Mouse (Mus musculus) limb, embryonic 14.5 days (tissue): ENCODE measurements around the gene Klk1. TPM values are rescaled to one million over a fixed set of nuclear protein-coding genes. Genes with fewer than 3 reads are reported as not detected.

Source experiments
- ATAC-seq: fragments of 200-750 bp; cut with Nextera tagmentation; 2 replicates; pipeline ENCODE4 v1.8.0; 2017; ENCODE audit warnings: low read depth, moderate number of reproducible peaks, moderate TSS enrichment; ENCODE audit not compliant: low FRiP score
- DNase-seq: peaks from one replicate; pipeline ENCODE4 v3.0.0-alpha.2; 2015; ENCODE audit warnings: low spot score
- H3K27ac ChIP-seq: fragments of 300-500 bp; sonication (generic); replicated peaks from 2 replicates; pipeline ENCODE4 v1.5.1; 2014; ENCODE audit warnings: low read depth, mild to moderate bottlenecking, low read length, moderate library complexity, mixed read lengths
- H3K27me3 ChIP-seq: fragments of 300-500 bp; sonication (generic); 2 replicates; pipeline ENCODE4 v1.6.1; 2014; ENCODE audit warnings: low read length, mixed read lengths; ENCODE audit not compliant: control insufficient read depth, insufficient read depth
- H3K36me3 ChIP-seq: fragments of 300-500 bp; sonication (generic); 2 replicates; pipeline ENCODE4 v1.6.1; 2014; ENCODE audit warnings: mild to moderate bottlenecking, low read length, moderate library complexity, mixed read lengths; ENCODE audit not compliant: control insufficient read depth, insufficient read depth
- H3K4me1 ChIP-seq: fragments of 300-500 bp; sonication (generic); 2 replicates; pipeline ENCODE4 v1.6.1; 2014; ENCODE audit warnings: antibody characterized with exemption, low read length, mixed read lengths; ENCODE audit not compliant: control insufficient read depth, insufficient read depth
- H3K4me2 ChIP-seq: fragments of 300-500 bp; sonication (generic); replicated peaks from 2 replicates; pipeline ENCODE4 v1.6.1; 2014; ENCODE audit warnings: low read depth, mild to moderate bottlenecking, low read length, moderate library complexity; ENCODE audit not compliant: severe bottlenecking
- H3K4me3 ChIP-seq: fragments of 300-500 bp; sonication (generic); replicated peaks from 2 replicates; pipeline ENCODE4 v1.5.1; 2014; ENCODE audit warnings: low read length
- H3K9ac ChIP-seq: fragments of 300-500 bp; sonication (generic); 2 replicates; pipeline ENCODE4 v1.6.1; 2014; ENCODE audit warnings: mild to moderate bottlenecking, low read depth, low read length, moderate library complexity; ENCODE audit not compliant: severe bottlenecking
- H3K9me3 ChIP-seq: fragments of 300-500 bp; sonication (generic); 2 replicates; pipeline ENCODE4 v1.6.1; 2016; ENCODE audit warnings: low read length; ENCODE audit not compliant: control insufficient read depth
- POLR2A ChIP-seq: fragments of 200-500 bp; IDR thresholded peaks from 2 replicates; pipeline ENCODE4 v1.8.0; 2012; ENCODE audit warnings: inconsistent platforms, mild to moderate bottlenecking, moderate library complexity, borderline replicate concordance; ENCODE audit not compliant: insufficient read depth, insufficient read length; ENCODE audit errors: extremely low read depth
- WGBS: fragments of 180-500 bp; shearing (Covaris S2); extraction: QIAGEN DNeasy Blood & Tissue Kit; methylation state at CpG from one replicate; pipeline ENCODE4 v1.1.7; 2014; 5-methylcytosine and 5-hydroxymethylcytosine counted together
- polyA plus RNA-seq, 2 experiments: library from polyadenylated mRNA; depleted of rRNA in 1 of 2; stranded (reverse) in 1 of 2; unstranded in 1 of 2; fragments of >200 nt; fragmentation: Nextera tagmentation in 1 of 2; extraction: Ambion mirVana in 1 of 2; gene quantifications; 2 replicates each; pipeline versions ENCODE4 v1.2.1 to v1.2.3; 2012 to 2014

The Klk1 gene
- polyA plus RNA-seq, 2 experiments, result not detected

- Histone ChIP-seq H3K36me3 (no peaks in the 10 kb centered on the region), H3K27ac (no peak overlapping the region), H3K4me3 (no peak overlapping the region), H3K27me3 (peaks cover 3% of the 10 kb centered on the region; the same call in 1 of the 2 replicates), H3K9me3 (no peaks in the 10 kb centered on the region), H3K9ac (no peak overlapping the region), H3K4me1 (no peaks in the 10 kb centered on the region), H3K4me2 (no peak overlapping the region)
- DNase-seq (no peak), ATAC-seq (no peak)
- 77% methylated on average over 10 of the region's 10 CpGs for WGBS
- no peak for TF ChIP-seq POLR2A
Observed at GRCm38 (mm10) chr7:44276461-44277249, 51.5 kb downstream of the Klk1 start.

- 43% methylated on average over 2 of the region's 2 CpGs for WGBS
Observed at GRCm38 (mm10) chr7:44277250-44277622, 52.1 kb downstream of the Klk1 start.

More at GRCm38 (mm10) chr7:44277250-44277622, 52.1 kb downstream of the Klk1 start:
- no peak overlapping the region for H3K9ac ChIP-seq
- TF ChIP-seq POLR2A, result no peak
- H3K4me3 ChIP-seq, result no peak overlapping the region
- peaks cover 3% of the 10 kb centered on the region; the same call in 1 of the 2 replicates for H3K27me3 ChIP-seq
- H3K36me3 ChIP-seq, result no peaks in the 10 kb centered on the region
- H3K27ac ChIP-seq, result no peak overlapping the region
- DNase-seq (no peak), ATAC-seq (no peak)
- H3K9me3 ChIP-seq, result no peaks in the 10 kb centered on the region
- H3K4me2 ChIP-seq, result no peak overlapping the region
- H3K4me1 ChIP-seq, result no peaks in the 10 kb centered on the region

Other genes with a start within 250 kb of the Klk1 start
- gene Klk1b9, start 249.3 kb upstream of the Klk1 start, polyA plus RNA-seq (2012; rRNA removed), result not detected in 2 replicates
- not detected in 2 replicates for gene Klk1b9, start 249.3 kb upstream of the Klk1 start, polyA plus RNA-seq (2014; fragmentation: Nextera tagmentation; extraction: Ambion mirVana)
- gene Klk1b11, start 229.5 kb upstream of the Klk1 start, polyA plus RNA-seq (2012; rRNA removed), result not detected in 2 replicates
- not detected in 2 replicates for gene Klk1b11, start 229.5 kb upstream of the Klk1 start, polyA plus RNA-seq (2014; fragmentation: Nextera tagmentation; extraction: Ambion mirVana)
- gene Klk1b26, start 213.2 kb upstream of the Klk1 start, polyA plus RNA-seq (2012; rRNA removed), result 0.05 and 0.20 TPM in 2 replicates
- 0.14 and 0.36 TPM in 2 replicates for gene Klk1b26, start 213.2 kb upstream of the Klk1 start, polyA plus RNA-seq (2014; fragmentation: Nextera tagmentation; extraction: Ambion mirVana)
- gene Klk1b27, start 173.1 kb upstream of the Klk1 start, polyA plus RNA-seq (2012; rRNA removed), result not detected in 2 replicates
- gene Klk1b27, start 173.1 kb upstream of the Klk1 start, polyA plus RNA-seq (2014; fragmentation: Nextera tagmentation; extraction: Ambion mirVana), result not detected in 2 replicates
- gene Klk1b21, start 123.0 kb upstream of the Klk1 start, polyA plus RNA-seq (2012; rRNA removed), result not detected in 2 replicates
- gene Klk1b21, start 123.0 kb upstream of the Klk1 start, polyA plus RNA-seq (2014; fragmentation: Nextera tagmentation; extraction: Ambion mirVana), result not detected in 2 replicates
- gene Klk1b22, start 112.7 kb upstream of the Klk1 start, polyA plus RNA-seq (2012; rRNA removed), result not detected in 2 replicates
- not detected in 2 replicates for gene Klk1b22, start 112.7 kb upstream of the Klk1 start, polyA plus RNA-seq (2014; fragmentation: Nextera tagmentation; extraction: Ambion mirVana)
- not detected in 2 replicates for gene Klk1b16, start 88.6 kb upstream of the Klk1 start, polyA plus RNA-seq (2012; rRNA removed)
- gene Klk1b16, start 88.6 kb upstream of the Klk1 start, polyA plus RNA-seq (2014; fragmentation: Nextera tagmentation; extraction: Ambion mirVana), result not detected in 2 replicates
- gene Klk1b24, start 37.1 kb upstream of the Klk1 start, polyA plus RNA-seq (2012; rRNA removed), result 0.08 and 0.17 TPM in 2 replicates
- not detected in 2 replicates for gene Klk1b24, start 37.1 kb upstream of the Klk1 start, polyA plus RNA-seq (2014; fragmentation: Nextera tagmentation; extraction: Ambion mirVana)
- not detected in 2 replicates for gene Klk1b3, start 27.2 kb upstream of the Klk1 start, polyA plus RNA-seq (2012; rRNA removed)
- gene Klk1b3, start 27.2 kb upstream of the Klk1 start, polyA plus RNA-seq (2014; fragmentation: Nextera tagmentation; extraction: Ambion mirVana), result not detected in 2 replicates
- not detected in 2 replicates for gene Klk1b4, start 17.9 kb upstream of the Klk1 start, polyA plus RNA-seq (2012; rRNA removed)
- not detected in 2 replicates for gene Klk1b4, start 17.9 kb upstream of the Klk1 start, polyA plus RNA-seq (2014; fragmentation: Nextera tagmentation; extraction: Ambion mirVana)
- gene Klk1b5, start 9.4 kb upstream of the Klk1 start, polyA plus RNA-seq (2012; rRNA removed), result not detected in 2 replicates
- not detected in 2 replicates for gene Klk1b5, start 9.4 kb upstream of the Klk1 start, polyA plus RNA-seq (2014; fragmentation: Nextera tagmentation; extraction: Ambion mirVana)
- not detected in 2 replicates for gene Gm36864, start 10.8 kb downstream of the Klk1 start, polyA plus RNA-seq (2012; rRNA removed)
- not detected in 2 replicates for gene Gm36864, start 10.8 kb downstream of the Klk1 start, polyA plus RNA-seq (2014; fragmentation: Nextera tagmentation; extraction: Ambion mirVana)
- gene 1700028J19Rik, start 21.3 kb downstream of the Klk1 start, polyA plus RNA-seq (2012; rRNA removed), result 1.3 and 1.4 TPM in 2 replicates
- 0.53 and 1.3 TPM in 2 replicates for gene 1700028J19Rik, start 21.3 kb downstream of the Klk1 start, polyA plus RNA-seq (2014; fragmentation: Nextera tagmentation; extraction: Ambion mirVana)
- gene 2410002F23Rik, start 21.4 kb downstream of the Klk1 start, polyA plus RNA-seq (2012; rRNA removed), result 315 and 368 TPM in 2 replicates
- gene 2410002F23Rik, start 21.4 kb downstream of the Klk1 start, polyA plus RNA-seq (2014; fragmentation: Nextera tagmentation; extraction: Ambion mirVana), result 163 and 170 TPM in 2 replicates
- 0.09 and 0.25 TPM in 2 replicates for gene Acp4, start 32.0 kb downstream of the Klk1 start, polyA plus RNA-seq (2012; rRNA removed)
- 0.11 and 0.25 TPM in 2 replicates for gene Acp4, start 32.0 kb downstream of the Klk1 start, polyA plus RNA-seq (2014; fragmentation: Nextera tagmentation; extraction: Ambion mirVana)
- not detected in 2 replicates for gene Gm15517, start 36.1 kb downstream of the Klk1 start, polyA plus RNA-seq (2012; rRNA removed)
- gene Gm15517, start 36.1 kb downstream of the Klk1 start, polyA plus RNA-seq (2014; fragmentation: Nextera tagmentation; extraction: Ambion mirVana), result not detected in 2 replicates
- gene Clec11a, start 81.5 kb downstream of the Klk1 start, polyA plus RNA-seq (2012; rRNA removed), result 21.2 and 22.8 TPM in 2 replicates
- 12.4 and 15.5 TPM in 2 replicates for gene Clec11a, start 81.5 kb downstream of the Klk1 start, polyA plus RNA-seq (2014; fragmentation: Nextera tagmentation; extraction: Ambion mirVana)
- gene Shank1, start 84.9 kb downstream of the Klk1 start, polyA plus RNA-seq (2012; rRNA removed), result 13.6 and 18.2 TPM in 2 replicates
- 4.0 and 4.3 TPM in 2 replicates for gene Shank1, start 84.9 kb downstream of the Klk1 start, polyA plus RNA-seq (2014; fragmentation: Nextera tagmentation; extraction: Ambion mirVana)
- gene Syt3, start 158.7 kb downstream of the Klk1 start, polyA plus RNA-seq (2012; rRNA removed), result 3.3 and 3.8 TPM in 2 replicates
- gene Syt3, start 158.7 kb downstream of the Klk1 start, polyA plus RNA-seq (2014; fragmentation: Nextera tagmentation; extraction: Ambion mirVana), result 2.2 and 4.6 TPM in 2 replicates
- 2.1 and 2.7 TPM in 2 replicates for gene 1700008O03Rik, start 160.5 kb downstream of the Klk1 start, polyA plus RNA-seq (2012; rRNA removed)
- 0.67 and 0.73 TPM in 2 replicates for gene 1700008O03Rik, start 160.5 kb downstream of the Klk1 start, polyA plus RNA-seq (2014; fragmentation: Nextera tagmentation; extraction: Ambion mirVana)
- 15.3 and 23.0 TPM in 2 replicates for gene Lrrc4b, start 203.7 kb downstream of the Klk1 start, polyA plus RNA-seq (2012; rRNA removed)
- 1.6 and 1.8 TPM in 2 replicates for gene Lrrc4b, start 203.7 kb downstream of the Klk1 start, polyA plus RNA-seq (2014; fragmentation: Nextera tagmentation; extraction: Ambion mirVana)
- gene Aspdh, start 240.0 kb downstream of the Klk1 start, polyA plus RNA-seq (2012; rRNA removed), result 1.8 and 3.1 TPM in 2 replicates
- gene Aspdh, start 240.0 kb downstream of the Klk1 start, polyA plus RNA-seq (2014; fragmentation: Nextera tagmentation; extraction: Ambion mirVana), result 0.37 and 0.58 TPM in 2 replicates
- 167 and 215 TPM in 2 replicates for gene Josd2, start 242.6 kb downstream of the Klk1 start, polyA plus RNA-seq (2012; rRNA removed)
- gene Josd2, start 242.6 kb downstream of the Klk1 start, polyA plus RNA-seq (2014; fragmentation: Nextera tagmentation; extraction: Ambion mirVana), result 78.9 and 81.5 TPM in 2 replicates